Mouse (Mus musculus) hindbrain, embryonic 11.5 days (tissue): ENCODE results near the gene Zar1l. TPM values are rescaled to one million over a fixed set of nuclear protein-coding genes. Genes with fewer than 3 reads are reported as not detected.

Experiments
- ATAC-seq: fragments of 200-750 bp; cut with Nextera tagmentation; 2 replicates; pipeline ENCODE4 v1.8.0; 2017; ENCODE audit warnings: mild to moderate bottlenecking, moderate TSS enrichment, moderate library complexity; ENCODE audit not compliant: low FRiP score
- DNase-seq: peaks from one replicate; pipeline ENCODE4 v3.0.0-alpha.2; 2015; ENCODE audit warnings: low spot score
- H3K27ac ChIP-seq: fragments of 300-500 bp; sonication (generic); 2 replicates; pipeline ENCODE4 v1.5.1; 2014; ENCODE audit warnings: mild to moderate bottlenecking, low read depth, low read length
- H3K27me3 ChIP-seq: fragments of 300-500 bp; sonication (generic); 2 replicates; pipeline ENCODE4 v1.6.1; 2014; ENCODE audit warnings: mild to moderate bottlenecking, low read length, moderate library complexity, mixed read lengths; ENCODE audit not compliant: control insufficient read depth, insufficient read depth
- H3K36me3 ChIP-seq: fragments of 300-500 bp; sonication (generic); 2 replicates; pipeline ENCODE4 v1.6.1; 2014; ENCODE audit warnings: mild to moderate bottlenecking, low read length, moderate library complexity, mixed read lengths; ENCODE audit not compliant: control insufficient read depth, insufficient read depth
- H3K4me1 ChIP-seq: fragments of 300-500 bp; sonication (generic); replicated peaks from 2 replicates; pipeline ENCODE4 v1.6.1; 2014; ENCODE audit warnings: low read length, mixed read lengths; ENCODE audit not compliant: control insufficient read depth, insufficient read depth
- H3K4me2 ChIP-seq: fragments of 300-500 bp; sonication (generic); replicated peaks from 2 replicates; pipeline ENCODE4 v1.6.1; 2014; ENCODE audit warnings: mild to moderate bottlenecking, low read depth, low read length
- H3K4me3 ChIP-seq: fragments of 300-500 bp; sonication (generic); 2 replicates; pipeline ENCODE4 v1.5.1; 2014; ENCODE audit warnings: low read depth, low read length
- H3K9ac ChIP-seq: fragments of 300-500 bp; sonication (generic); 2 replicates; pipeline ENCODE4 v1.6.1; 2014; ENCODE audit warnings: low read depth, low read length
- H3K9me3 ChIP-seq: fragments of 300-500 bp; sonication (generic); 2 replicates; pipeline ENCODE4 v1.6.1; 2016; ENCODE audit warnings: low read length; ENCODE audit not compliant: control insufficient read depth
- WGBS: fragments of 180-500 bp; shearing (Covaris S2); extraction: QIAGEN DNeasy Blood & Tissue Kit; methylation state at CpG from one replicate; pipeline ENCODE4 v1.1.7; 2014; 5-methylcytosine and 5-hydroxymethylcytosine counted together
- polyA plus RNA-seq: library from polyadenylated mRNA; unstranded; fragments of >200 nt; fragmentation: Nextera tagmentation; extraction: Ambion mirVana; gene quantifications from 2 replicates; pipeline ENCODE4 v1.2.1, GENCODE M21; 2014

Gene Zar1l
- polyA plus RNA-seq: not detected in 2 replicates

DNA sequence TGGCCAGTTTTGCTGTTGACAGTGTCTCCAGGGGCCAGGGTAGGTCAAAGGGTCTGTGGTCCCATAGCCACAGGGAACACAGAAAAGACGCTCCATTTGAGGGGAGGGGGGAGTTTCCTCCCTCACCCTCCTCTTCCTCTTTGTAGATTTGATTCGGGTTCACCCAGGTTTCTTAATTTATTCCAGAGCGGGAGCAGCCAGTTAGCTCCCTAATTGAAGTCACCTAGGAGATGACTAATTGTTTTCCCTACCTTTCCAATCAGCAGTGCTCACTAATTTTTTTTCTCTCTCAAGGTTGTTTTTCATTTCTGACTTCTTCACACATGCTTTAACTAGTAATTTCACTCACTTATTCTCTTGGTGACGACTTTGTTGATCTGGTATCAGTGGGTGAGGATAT is at the start of gene Zar1l:
Gene Zar1l, minus strand, starts transcription at position 101 of the 400 bp plus-strand sequence.
- Histone ChIP-seq H3K4me3 (no peak within 1 kb of the TSS), H3K27me3 (no peaks in the 10 kb centered on the region), H3K4me1 (no peaks in the 10 kb centered on the region), H3K9me3 (no peaks in the 10 kb centered on the region), H3K4me2 (no peak within 1 kb of the TSS), H3K36me3 (no peaks in the 10 kb centered on the region), H3K9ac (no peak within 1 kb of the TSS), H3K27ac (no peak within 1 kb of the TSS)
- WGBS: 58% methylated on average over 4 of the region's 4 CpGs
- DNase-seq (no peak), ATAC-seq (no peak)

DNA sequence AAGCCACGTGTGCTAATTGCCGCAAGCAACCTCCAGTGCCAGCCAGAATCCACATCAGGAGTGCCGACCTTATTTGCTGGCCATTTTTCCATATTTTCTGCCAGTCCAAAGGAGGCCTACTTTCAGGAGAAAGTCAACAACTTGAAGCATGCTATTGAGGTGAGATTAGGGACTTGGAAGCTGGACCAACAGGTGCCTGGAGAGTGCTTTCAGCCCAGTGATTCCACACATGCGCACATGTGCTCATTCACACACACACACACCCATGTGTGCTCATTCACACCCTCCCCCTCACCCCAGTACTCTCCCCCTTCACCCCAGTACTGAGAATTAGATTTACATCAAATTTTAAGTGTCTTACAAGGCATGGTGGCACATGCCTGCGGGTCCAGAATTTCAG is 49.0 kb upstream of the Zar1l start:
- Histone ChIP-seq H3K4me2 (no peak overlapping the region), H3K36me3 (0 out of 2 replicates have a peak, but pooled peaks cover 2% of the 10 kb centered on the region), H3K9me3 (no peaks in the 10 kb centered on the region), H3K27ac (no peak overlapping the region), H3K4me3 (no peak overlapping the region), H3K9ac (no peak overlapping the region), H3K4me1 (no peaks in the 10 kb centered on the region), H3K27me3 (no peaks in the 10 kb centered on the region)
- DNase-seq: no peak
- WGBS: 94% methylated on average over 5 of the region's 5 CpGs
- no peak for ATAC-seq

DNA sequence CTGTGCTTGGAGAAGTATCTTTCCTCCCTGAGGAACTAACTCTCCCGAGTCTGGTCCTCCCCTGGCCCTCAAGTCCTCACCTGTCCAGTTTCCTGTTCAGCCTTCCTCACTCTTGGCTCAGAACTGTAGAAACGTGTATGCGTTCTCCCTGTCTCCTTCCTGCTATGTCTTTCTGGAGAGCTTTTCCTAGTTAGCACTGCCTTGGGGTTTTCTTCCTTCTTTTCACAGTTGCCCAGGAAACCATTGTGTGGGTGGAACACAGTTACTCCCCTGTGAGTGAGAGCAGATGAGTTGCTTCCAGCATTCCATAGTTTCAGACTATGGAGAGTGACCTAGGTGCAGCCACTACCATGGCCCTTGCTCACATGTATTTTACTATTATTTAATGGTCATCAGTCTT is 48.3 kb upstream of the Zar1l start:
- H3K36me3 ChIP-seq: 0 out of 2 replicates have a peak, but pooled peaks cover 2% of the 10 kb centered on the region
- no peak for ATAC-seq

DNA sequence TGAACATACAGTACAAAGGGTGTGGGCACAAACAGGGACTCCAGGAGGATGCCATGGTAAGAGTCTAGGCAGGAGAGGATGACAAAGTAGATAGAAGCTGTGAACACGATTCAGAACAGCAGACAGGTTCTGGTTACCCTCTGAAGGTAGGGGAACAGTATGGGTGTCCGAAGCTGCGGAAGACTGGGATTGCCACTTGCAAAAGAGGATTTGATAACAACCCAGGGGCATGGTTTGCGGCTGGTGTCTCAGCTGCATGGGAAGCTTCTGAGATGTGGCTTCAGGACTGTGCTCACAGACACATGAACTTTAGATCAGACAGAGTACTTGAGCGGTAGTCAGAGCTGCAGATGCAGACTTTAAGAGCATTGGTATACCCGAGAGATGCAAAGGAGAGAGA is 46.5 kb upstream of the Zar1l start:
- H3K4me2 ChIP-seq: no peak overlapping the region
- H3K4me3 ChIP-seq: no peak overlapping the region
- H3K27me3 ChIP-seq: no peaks in the 10 kb centered on the region
- no peak overlapping the region for H3K9ac ChIP-seq
- ATAC-seq: no peak
- no peak for DNase-seq
- no peaks in the 10 kb centered on the region for H3K9me3 ChIP-seq
- 96% methylated on average over 6 of the region's 6 CpGs for whole genome bisulfite sequencing
- H3K36me3 ChIP-seq: no peaks in the 10 kb centered on the region
- no peak overlapping the region for H3K27ac ChIP-seq
- no peaks in the 10 kb centered on the region for H3K4me1 ChIP-seq

More for the DNA sequence above, 48.3 kb upstream of the Zar1l start:
- WGBS: 62% methylated on average over 3 of the region's 3 CpGs
- Histone ChIP-seq H3K27me3 (no peaks in the 10 kb centered on the region), H3K9me3 (no peaks in the 10 kb centered on the region), H3K9ac (no peak overlapping the region), H3K4me1 (no peaks in the 10 kb centered on the region), H3K27ac (no peak overlapping the region), H3K4me2 (no peak overlapping the region), H3K4me3 (no peak overlapping the region)
- no peak for DNase-seq

DNA sequence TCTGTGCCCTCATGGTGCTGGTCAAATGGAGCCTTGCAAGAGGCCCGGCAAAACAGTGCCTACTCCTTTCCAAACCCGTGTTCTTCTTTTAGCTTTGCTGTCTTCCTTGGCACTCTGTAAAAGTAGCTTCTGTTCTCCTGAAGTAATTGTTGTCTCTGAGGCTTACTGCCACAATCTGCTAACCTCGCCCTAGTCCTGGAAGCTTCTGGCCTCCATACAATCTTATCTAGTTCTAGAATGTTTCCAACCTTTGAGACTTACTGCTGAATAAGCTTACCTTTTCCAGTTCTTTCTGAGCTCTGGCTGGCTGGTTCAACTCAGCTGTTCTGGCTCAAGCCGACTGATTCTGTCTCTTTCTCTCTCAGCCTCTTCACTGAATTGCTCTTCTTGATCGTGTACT is 43.8 kb upstream of the Zar1l start:
- H3K4me2 ChIP-seq: no peak overlapping the region
- no peaks in the 10 kb centered on the region for H3K9me3 ChIP-seq
- H3K36me3 ChIP-seq: no peaks in the 10 kb centered on the region
- no peaks in the 10 kb centered on the region for H3K4me1 ChIP-seq
- ATAC-seq (no peak), DNase-seq (no peak)
- WGBS: 92% methylated on average over 5 of the region's 5 CpGs
- no peak overlapping the region for H3K27ac ChIP-seq
- H3K4me3 ChIP-seq: no peak overlapping the region
- H3K9ac ChIP-seq: no peak overlapping the region
- H3K27me3 ChIP-seq: no peaks in the 10 kb centered on the region

DNA sequence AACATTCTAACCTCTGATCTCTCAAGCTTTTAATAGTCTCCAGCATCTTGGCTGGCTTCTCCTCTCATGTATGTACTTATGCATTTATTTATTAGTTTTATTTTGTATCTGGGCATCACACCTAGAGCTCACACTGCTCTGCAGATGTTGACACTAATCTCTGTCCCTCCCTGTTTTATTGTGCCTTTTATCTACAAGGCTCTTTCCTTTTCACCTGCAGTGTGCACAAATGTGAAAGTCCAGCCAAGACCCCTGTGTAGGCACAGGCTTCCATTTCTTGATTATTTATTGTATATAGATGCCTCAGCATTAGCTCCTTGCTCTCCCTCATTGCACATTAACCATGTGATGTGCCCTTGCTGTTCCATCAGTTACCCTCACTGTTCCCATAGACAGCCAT is 43.4 kb upstream of the Zar1l start:
- Histone ChIP-seq H3K36me3 (no peaks in the 10 kb centered on the region), H3K4me3 (no peak overlapping the region)
- no peak for DNase-seq

DNA sequence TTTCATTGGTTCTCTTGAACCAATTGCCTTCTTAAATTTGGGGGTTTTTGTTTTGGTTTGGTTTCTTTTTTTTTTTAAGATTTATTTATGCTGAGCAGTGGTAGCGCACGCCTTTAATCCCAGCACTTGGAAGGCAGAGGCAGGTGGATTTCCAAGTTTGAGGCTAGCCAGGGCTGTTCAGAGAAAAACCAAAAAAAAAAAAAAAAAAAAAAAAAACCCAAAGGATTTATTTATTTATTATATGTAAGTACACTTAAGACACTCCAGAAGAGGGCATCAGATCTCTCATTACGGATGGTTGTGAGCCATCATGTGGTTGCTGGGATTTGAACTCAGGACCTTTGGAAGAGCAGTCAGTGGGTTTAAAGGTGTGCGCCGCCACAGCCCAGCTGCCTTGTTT is 42.9 kb upstream of the Zar1l start:
- Histone ChIP-seq H3K4me1 (no peaks in the 10 kb centered on the region), H3K27me3 (no peaks in the 10 kb centered on the region), H3K36me3 (no peaks in the 10 kb centered on the region), H3K4me2 (no peak overlapping the region), H3K4me3 (no peak overlapping the region), H3K9me3 (no peaks in the 10 kb centered on the region), H3K27ac (no peak overlapping the region), H3K9ac (no peak overlapping the region)
- 93% methylated on average over 5 of the region's 5 CpGs for WGBS
- ATAC-seq: no peak
- no peak for DNase-seq

More for the DNA sequence above, 43.4 kb upstream of the Zar1l start:
- Histone ChIP-seq H3K9me3 (no peaks in the 10 kb centered on the region), H3K4me1 (no peaks in the 10 kb centered on the region), H3K27me3 (no peaks in the 10 kb centered on the region), H3K4me2 (no peak overlapping the region), H3K9ac (no peak overlapping the region), H3K27ac (no peak overlapping the region)
- ATAC-seq: no peak

DNA sequence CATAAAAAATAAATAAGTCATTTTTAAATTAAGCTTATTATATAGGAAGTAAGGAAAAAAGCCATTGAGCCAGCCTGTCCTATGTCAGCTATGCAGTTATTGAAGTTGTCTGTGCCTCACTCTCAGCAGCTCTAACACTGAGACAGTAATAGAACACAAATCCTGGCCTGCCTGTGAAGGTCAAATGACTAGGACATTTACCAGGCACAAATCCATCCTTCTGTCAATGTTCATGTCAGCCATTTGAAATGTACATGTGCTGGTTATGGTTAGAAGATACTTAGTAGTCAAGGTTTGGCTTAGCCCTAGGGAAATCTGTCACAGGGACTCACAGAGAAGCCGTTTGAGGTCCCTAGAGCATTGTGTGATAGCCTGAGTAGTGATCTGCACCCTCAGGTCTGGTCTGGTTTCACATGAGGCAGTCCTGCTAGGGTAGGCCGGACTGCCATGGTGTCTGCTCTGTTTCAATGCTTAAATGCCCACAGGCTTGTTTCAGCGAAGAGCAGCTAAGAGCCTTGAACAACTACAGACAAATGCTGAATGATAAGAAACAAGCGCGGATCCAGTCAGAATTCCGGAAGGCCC is 41.6 kb upstream of the Zar1l start:
- Histone ChIP-seq H3K9me3 (no peaks in the 10 kb centered on the region), H3K36me3 (no peaks in the 10 kb centered on the region), H3K27ac (no peak overlapping the region), H3K4me3 (no peak overlapping the region), H3K27me3 (no peaks in the 10 kb centered on the region), H3K4me2 (no peak overlapping the region), H3K9ac (no peak overlapping the region), H3K4me1 (no peaks in the 10 kb centered on the region)
- 94% methylated on average over 6 of the region's 6 CpGs for WGBS
- no peak for DNase-seq
- no peak for ATAC-seq

DNA sequence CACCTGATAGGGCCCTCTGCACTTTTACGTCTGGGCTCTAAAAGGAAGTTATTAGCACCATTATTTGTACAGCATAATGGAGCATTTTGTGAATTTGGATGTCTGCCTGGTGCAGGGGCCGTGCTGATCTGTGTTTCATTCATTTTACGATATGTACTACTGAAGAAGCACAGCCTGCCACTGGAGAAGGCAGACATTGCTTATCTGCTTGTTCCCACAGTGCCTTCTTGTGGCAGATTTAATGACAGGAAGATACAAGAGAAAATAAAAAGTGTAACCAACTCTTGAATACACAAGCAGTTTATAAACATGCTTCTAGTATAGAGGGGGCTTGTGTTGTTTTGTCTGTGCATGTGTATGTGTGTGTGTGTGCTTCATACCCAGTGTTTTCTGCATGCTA is 33.7 kb upstream of the Zar1l start:
- Histone ChIP-seq H3K9ac (no peak overlapping the region), H3K36me3 (0 out of 2 replicates have a peak, but pooled peaks cover 2% of the 10 kb centered on the region), H3K4me2 (no peak overlapping the region), H3K4me3 (no peak overlapping the region), H3K9me3 (no peaks in the 10 kb centered on the region), H3K27me3 (no peaks in the 10 kb centered on the region), H3K27ac (no peak overlapping the region), H3K4me1 (no peaks in the 10 kb centered on the region)
- 88% methylated on average over 3 of the region's 3 CpGs for WGBS
- DNase-seq (no peak), ATAC-seq (no peak)
